Mouse (Mus musculus): ENCODE results near the gene Frmd4b. TPM values are rescaled to one million over a fixed set of nuclear protein-coding genes. Genes with fewer than 3 reads are reported as not detected.

Gene Frmd4b
- total RNA-seq, 1 experiment = 2.1 TPM

- no peak overlapping the region for H3K4me3 ChIP-seq (ENCODE audit: insufficient read depth in 1 of 2, low read depth in 1 of 2, low read length in 2 of 2, poor library complexity in 1 of 2, severe bottlenecking in 1 of 2)
- no peak for TF ChIP-seq HCFC1 (IDR thresholded peaks at IDR 0.05; ENCODE audit: borderline replicate concordance, insufficient read depth, low read length)
- TF ChIP-seq ZC3H11A (IDR thresholded peaks at IDR 0.05; ENCODE audit: borderline replicate concordance, low read depth, low read length) = no peak
- no peak for TF ChIP-seq MAFK (IDR thresholded peaks at IDR 0.05; ENCODE audit: insufficient read depth, low read depth, low read length)
- TF ChIP-seq ZNF384 (IDR thresholded peaks at IDR 0.05; ENCODE audit: low read depth, low read length) = no peak
- H3K4me1 ChIP-seq (ENCODE audit: control insufficient read depth in 2 of 2, insufficient read depth in 2 of 2, low read length in 2 of 2, poor library complexity in 1 of 2) = no peaks in the 10 kb centered on the region
- DNase-seq (ENCODE audit: low read depth, low spot score) = no peak
- in situ Hi-C loops (cut with MboI; ENCODE audit: low sequenced_read_pairs in 2 of 2, unreplicated experiment in 2 of 2) = no loop called here
- H3K27ac ChIP-seq (ENCODE audit: insufficient read depth, low read depth, low read length, poor library complexity, severe bottlenecking) = no peak overlapping the region
- no peaks in the 10 kb centered on the region for H3K36me3 ChIP-seq (ENCODE audit: control insufficient read depth, insufficient read depth, low read length, poor library complexity, severe bottlenecking)
- no peaks in the 10 kb centered on the region for H3K9me3 ChIP-seq (ENCODE audit: control insufficient read depth, insufficient read depth, low read depth, low read length)
- H3K9ac ChIP-seq (ENCODE audit: insufficient read depth, low read depth, low read length, poor library complexity, severe bottlenecking) = no peak overlapping the region
Measured at GRCm38 (mm10) chr6:97339271-97339681, 278.1 kb downstream of the Frmd4b start.

GRCm38 (mm10) chr6:97338843-97339242 is 278.5 kb downstream of the Frmd4b start:
- Histone ChIP-seq H3K4me1 (ENCODE audit: control insufficient read depth in 2 of 2, insufficient read depth in 2 of 2, low read length in 2 of 2, poor library complexity in 1 of 2) (no peaks in the 10 kb centered on the region), H3K9ac (ENCODE audit: insufficient read depth, low read depth, low read length, poor library complexity, severe bottlenecking) (no peak overlapping the region), H3K36me3 (ENCODE audit: control insufficient read depth, insufficient read depth, low read length, poor library complexity, severe bottlenecking) (no peaks in the 10 kb centered on the region), H3K27ac (ENCODE audit: insufficient read depth, low read depth, low read length, poor library complexity, severe bottlenecking) (no peak overlapping the region), H3K9me3 (ENCODE audit: control insufficient read depth, insufficient read depth, low read depth, low read length) (no peaks in the 10 kb centered on the region), H3K4me3 (ENCODE audit: insufficient read depth in 1 of 2, low read depth in 1 of 2, low read length in 2 of 2, poor library complexity in 1 of 2, severe bottlenecking in 1 of 2) (no peak overlapping the region)
- TF ChIP-seq ZNF384 (IDR thresholded peaks at IDR 0.05; ENCODE audit: low read depth, low read length) = no peak
- DNase-seq (ENCODE audit: low read depth, low spot score) = no peak
- in situ Hi-C loops (cut with MboI; ENCODE audit: low sequenced_read_pairs in 2 of 2, unreplicated experiment in 2 of 2) = no loop called here

GRCm38 (mm10) chr6:97333323-97333722 is 284.0 kb downstream of the Frmd4b start:
- no peak overlapping the region for H3K9ac ChIP-seq (ENCODE audit: insufficient read depth, low read depth, low read length, poor library complexity, severe bottlenecking)
- no peak overlapping the region for H3K4me3 ChIP-seq (ENCODE audit: insufficient read depth in 1 of 2, low read depth in 1 of 2, low read length in 2 of 2, poor library complexity in 1 of 2, severe bottlenecking in 1 of 2)
- TF ChIP-seq MAFK (IDR thresholded peaks at IDR 0.05; ENCODE audit: insufficient read depth, low read depth, low read length) (no peak), CHD2 (IDR thresholded peaks at IDR 0.05; ENCODE audit: low read depth, low read length) (no peak), ZNF384 (IDR thresholded peaks at IDR 0.05; ENCODE audit: low read depth, low read length) (no peak), ZC3H11A (IDR thresholded peaks at IDR 0.05; ENCODE audit: borderline replicate concordance, low read depth, low read length) (no peak), HCFC1 (IDR thresholded peaks at IDR 0.05; ENCODE audit: borderline replicate concordance, insufficient read depth, low read length) (no peak)
- H3K9me3 ChIP-seq (ENCODE audit: control insufficient read depth, insufficient read depth, low read depth, low read length) = no peaks in the 10 kb centered on the region
- in situ Hi-C loops (cut with MboI; ENCODE audit: low sequenced_read_pairs in 2 of 2, unreplicated experiment in 2 of 2) = no loop called here
- H3K27ac ChIP-seq (ENCODE audit: insufficient read depth, low read depth, low read length, poor library complexity, severe bottlenecking) = no peak overlapping the region
- no peaks in the 10 kb centered on the region for H3K36me3 ChIP-seq (ENCODE audit: control insufficient read depth, insufficient read depth, low read length, poor library complexity, severe bottlenecking)
- H3K4me1 ChIP-seq (ENCODE audit: control insufficient read depth in 2 of 2, insufficient read depth in 2 of 2, low read length in 2 of 2, poor library complexity in 1 of 2) = no peaks in the 10 kb centered on the region; a peak in 1 of 4 replicates
- DNase-seq (ENCODE audit: low read depth, low spot score) = no peak

DNA sequence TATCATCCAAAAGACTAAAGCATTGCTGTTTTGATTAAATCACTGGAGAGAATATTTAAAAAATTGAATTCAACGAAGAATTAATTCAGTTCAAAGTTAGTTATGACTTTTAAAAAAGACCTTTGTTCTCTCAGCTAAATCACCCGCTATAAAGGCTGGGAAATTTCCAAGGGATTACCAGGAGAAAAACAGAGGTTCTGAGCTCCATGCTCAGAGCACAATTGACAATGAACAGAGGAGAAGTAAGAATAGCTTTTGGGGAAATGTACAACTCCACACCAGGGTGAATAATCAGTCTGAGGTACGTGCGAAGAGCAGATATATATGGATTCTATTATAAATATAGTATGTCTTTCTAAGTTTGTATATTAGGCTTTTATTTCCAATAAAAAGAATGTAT is 293.4 kb downstream of the Frmd4b start:
- no peak overlapping the region for H3K27ac ChIP-seq (ENCODE audit: insufficient read depth, low read depth, low read length, poor library complexity, severe bottlenecking)
- H3K9me3 ChIP-seq (ENCODE audit: control insufficient read depth, insufficient read depth, low read depth, low read length) = no peaks in the 10 kb centered on the region
- H3K9ac ChIP-seq (ENCODE audit: insufficient read depth, low read depth, low read length, poor library complexity, severe bottlenecking) = no peak overlapping the region
- no peaks in the 10 kb centered on the region for H3K36me3 ChIP-seq (ENCODE audit: control insufficient read depth, insufficient read depth, low read length, poor library complexity, severe bottlenecking)
- no peak overlapping the region for H3K4me3 ChIP-seq (ENCODE audit: insufficient read depth in 1 of 2, low read depth in 1 of 2, low read length in 2 of 2, poor library complexity in 1 of 2, severe bottlenecking in 1 of 2)
- DNase-seq (ENCODE audit: low read depth, low spot score) = no peak
- in situ Hi-C loops (cut with MboI; ENCODE audit: low sequenced_read_pairs in 2 of 2, unreplicated experiment in 2 of 2) = no loop called here
- no peaks in the 10 kb centered on the region; a peak in 1 of 4 replicates for H3K4me1 ChIP-seq (ENCODE audit: control insufficient read depth in 2 of 2, insufficient read depth in 2 of 2, low read length in 2 of 2, poor library complexity in 1 of 2)
- TF ChIP-seq ZNF384 (IDR thresholded peaks at IDR 0.05; ENCODE audit: low read depth, low read length) (no peak), HCFC1 (IDR thresholded peaks at IDR 0.05; ENCODE audit: borderline replicate concordance, insufficient read depth, low read length) (no peak), CHD2 (IDR thresholded peaks at IDR 0.05; ENCODE audit: low read depth, low read length) (no peak), MAFK (IDR thresholded peaks at IDR 0.05; ENCODE audit: insufficient read depth, low read depth, low read length) (no peak), ZC3H11A (IDR thresholded peaks at IDR 0.05; ENCODE audit: borderline replicate concordance, low read depth, low read length) (no peak)

DNA sequence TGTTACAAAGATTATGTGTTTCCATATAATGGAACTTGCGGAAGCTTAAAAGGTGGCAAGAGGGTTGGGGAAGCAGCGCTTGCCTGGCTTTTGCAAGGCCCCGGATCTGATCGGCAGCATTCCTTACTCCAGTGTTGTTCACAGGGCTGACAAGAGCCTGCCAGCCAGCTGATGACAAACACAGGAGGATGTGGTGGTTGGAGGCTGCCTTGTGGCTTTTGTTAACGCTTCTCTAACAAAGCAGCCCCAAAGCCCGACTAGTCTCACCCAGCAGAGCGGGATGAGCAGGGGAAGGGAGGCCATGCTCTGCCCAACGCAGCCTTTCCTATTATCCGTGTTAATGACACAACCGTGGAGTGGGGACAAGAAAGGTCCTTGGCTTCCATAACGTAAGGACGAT is 295.2 kb downstream of the Frmd4b start:
- TF ChIP-seq HCFC1 (IDR thresholded peaks at IDR 0.05; ENCODE audit: borderline replicate concordance, insufficient read depth, low read length) (no peak), ZC3H11A (IDR thresholded peaks at IDR 0.05; ENCODE audit: borderline replicate concordance, low read depth, low read length) (no peak), CHD2 (IDR thresholded peaks at IDR 0.05; ENCODE audit: low read depth, low read length) (no peak), ZNF384 (IDR thresholded peaks at IDR 0.05; ENCODE audit: low read depth, low read length) (no peak), MAFK (IDR thresholded peaks at IDR 0.05; ENCODE audit: insufficient read depth, low read depth, low read length) (no peak)
- H3K27ac ChIP-seq (ENCODE audit: insufficient read depth, low read depth, low read length, poor library complexity, severe bottlenecking) = no peak overlapping the region
- H3K4me3 ChIP-seq (ENCODE audit: insufficient read depth in 1 of 2, low read depth in 1 of 2, low read length in 2 of 2, poor library complexity in 1 of 2, severe bottlenecking in 1 of 2) = no peak overlapping the region
- no peak for DNase-seq (ENCODE audit: low read depth, low spot score)
- no peaks in the 10 kb centered on the region for H3K9me3 ChIP-seq (ENCODE audit: control insufficient read depth, insufficient read depth, low read depth, low read length)
- H3K9ac ChIP-seq (ENCODE audit: insufficient read depth, low read depth, low read length, poor library complexity, severe bottlenecking) = no peak overlapping the region
- H3K36me3 ChIP-seq (ENCODE audit: control insufficient read depth, insufficient read depth, low read length, poor library complexity, severe bottlenecking) = no peaks in the 10 kb centered on the region
- H3K4me1 ChIP-seq (ENCODE audit: control insufficient read depth in 2 of 2, insufficient read depth in 2 of 2, low read length in 2 of 2, poor library complexity in 1 of 2) = no peaks in the 10 kb centered on the region
- in situ Hi-C loops (cut with MboI; ENCODE audit: low sequenced_read_pairs in 2 of 2, unreplicated experiment in 2 of 2) = no loop called here
